Mouse (Mus musculus) testis, postnatal 14 days (tissue): ENCODE measurements around the gene Lmln.
A peak's percentile ranks its signal among the peaks of the same experiment; 100 is the strongest.
"Not testable (repeated sequence)": the region's sequence is repeated elsewhere in the genome, so short reads cannot be mapped to it uniquely, and the experiment has no call there.

Experiments
- DNase-seq: peaks from one replicate; pipeline ENCODE4 v3.0.0; 2021; ENCODE audit warnings: low spot score

Gene Lmln

DNA sequence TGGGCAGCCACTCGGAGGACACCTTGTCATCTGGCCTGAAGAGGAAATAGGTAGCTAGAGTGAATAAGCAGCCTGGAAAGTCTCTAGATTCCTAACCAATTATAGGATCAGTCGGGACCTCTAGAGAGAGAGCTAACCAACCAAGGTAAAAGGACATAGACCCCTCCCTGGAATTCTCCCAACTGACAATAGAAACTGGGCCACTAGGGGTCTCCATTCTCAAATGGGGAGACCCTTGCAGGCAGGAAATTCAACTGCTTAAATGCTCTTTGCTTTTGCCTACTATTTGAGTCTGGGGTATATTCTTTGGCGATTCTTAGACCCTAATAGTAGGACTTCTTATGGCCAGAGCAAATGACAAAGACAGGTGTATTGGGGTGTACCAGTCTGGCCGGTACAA, 72.8 kb downstream of the Lmln start:
- no peak for DNase-seq

DNA sequence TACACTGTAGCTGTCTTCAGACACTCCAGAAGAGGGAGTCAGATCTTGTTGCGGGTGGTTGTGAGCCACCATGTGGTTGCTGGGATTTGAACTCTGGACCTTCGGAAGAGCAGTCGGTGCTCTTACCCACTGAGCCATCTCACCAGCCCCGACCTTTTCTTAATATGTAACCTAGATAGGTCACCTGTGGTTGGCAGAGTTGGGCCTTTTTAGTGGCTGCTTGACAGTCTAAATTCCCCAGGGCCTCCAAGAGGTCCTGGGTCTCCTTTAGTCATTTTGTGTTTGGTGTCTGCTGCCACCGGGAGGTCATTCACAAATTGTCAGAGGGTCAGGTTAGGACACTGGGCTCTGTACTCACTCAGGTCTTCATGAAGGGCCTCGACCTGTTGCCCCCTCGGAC, 76.7 kb downstream of the Lmln start:
- not testable (repeated sequence) for DNase-seq

DNA sequence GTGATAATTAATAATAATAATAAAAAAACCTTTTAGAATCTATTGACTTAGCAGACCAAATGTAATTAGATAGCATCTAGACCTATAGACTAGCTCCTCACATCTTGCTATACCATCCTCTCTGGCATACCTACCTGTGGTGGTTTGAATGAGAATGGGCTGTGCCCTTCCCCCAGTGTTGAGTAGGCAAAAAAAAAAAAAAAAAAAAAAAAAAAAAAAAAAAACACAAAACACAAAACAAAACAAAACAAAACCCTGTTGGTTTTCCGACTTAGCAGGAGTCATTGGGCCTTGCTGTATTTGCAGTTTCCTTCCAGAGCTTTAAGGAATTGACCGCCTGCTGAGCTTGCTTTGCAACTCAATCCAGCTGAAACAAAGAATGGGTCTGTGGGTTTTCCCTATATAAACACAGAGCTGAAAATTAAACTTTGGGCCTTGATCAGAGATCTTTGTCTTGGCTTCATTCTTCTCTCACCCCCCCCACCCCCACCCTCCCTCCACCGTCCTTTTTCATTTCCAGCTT, 79.5 kb downstream of the Lmln start:
- DNase-seq, result no peak

DNA sequence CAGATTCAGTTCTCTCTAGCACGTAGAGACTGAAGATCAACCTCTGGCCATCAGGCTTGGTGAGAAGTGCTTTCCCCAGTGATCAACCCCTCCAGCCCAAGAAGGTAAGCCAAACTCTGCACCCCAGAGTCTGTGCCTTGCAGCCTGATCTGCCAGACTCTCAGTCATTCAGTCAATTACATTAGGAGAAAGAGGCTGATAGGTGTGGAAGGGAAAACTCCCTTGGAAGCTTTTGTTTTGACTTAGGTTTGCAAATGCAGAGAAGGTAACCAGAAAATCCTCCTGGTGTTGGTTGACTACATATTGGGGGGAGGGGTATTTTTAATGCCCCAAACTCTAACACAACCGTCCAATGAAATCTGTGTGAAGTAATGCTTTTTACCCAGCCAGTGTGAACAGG, 81.1 kb downstream of the Lmln start:
- no peak for DNase-seq

DNA sequence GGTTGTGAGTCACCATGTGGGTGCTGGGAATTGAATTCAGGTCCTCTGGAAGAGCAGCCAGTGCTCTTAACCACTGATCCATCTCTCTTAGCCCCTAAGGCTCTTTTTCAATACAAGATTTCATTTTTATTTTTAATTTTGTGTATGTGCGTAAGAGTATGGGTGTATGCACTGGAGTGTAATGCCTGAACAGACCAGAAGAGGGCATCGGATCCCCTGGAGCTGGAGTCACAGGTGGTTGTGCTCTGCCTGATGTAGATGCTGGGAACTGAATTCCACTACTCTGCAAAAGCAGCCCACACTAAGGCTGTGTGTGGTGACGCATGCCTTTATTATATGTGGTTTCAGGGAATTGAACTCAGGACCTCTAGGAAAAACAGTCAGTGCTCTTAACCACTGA, 83.9 kb downstream of the Lmln start:
- DNase-seq, result no peak

DNA sequence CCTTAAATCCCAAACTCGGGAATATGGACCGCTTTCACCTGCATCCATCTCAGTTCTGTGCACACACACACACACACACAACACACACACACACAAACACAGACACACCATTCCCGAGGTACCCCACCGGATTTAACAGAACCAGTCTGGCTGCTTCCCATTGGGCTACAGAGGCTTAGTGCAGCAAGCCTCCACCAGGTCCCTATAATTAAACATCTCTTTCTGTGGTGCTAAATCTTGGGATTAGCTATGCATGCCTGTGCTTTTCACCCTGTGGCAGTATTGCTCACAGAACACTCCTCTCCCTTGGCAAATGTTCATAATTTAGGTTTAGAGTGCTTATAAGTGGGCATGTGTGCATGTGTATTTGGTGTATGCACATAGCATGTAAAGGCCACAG, 85.8 kb downstream of the Lmln start:
- no peak for DNase-seq

DNA sequence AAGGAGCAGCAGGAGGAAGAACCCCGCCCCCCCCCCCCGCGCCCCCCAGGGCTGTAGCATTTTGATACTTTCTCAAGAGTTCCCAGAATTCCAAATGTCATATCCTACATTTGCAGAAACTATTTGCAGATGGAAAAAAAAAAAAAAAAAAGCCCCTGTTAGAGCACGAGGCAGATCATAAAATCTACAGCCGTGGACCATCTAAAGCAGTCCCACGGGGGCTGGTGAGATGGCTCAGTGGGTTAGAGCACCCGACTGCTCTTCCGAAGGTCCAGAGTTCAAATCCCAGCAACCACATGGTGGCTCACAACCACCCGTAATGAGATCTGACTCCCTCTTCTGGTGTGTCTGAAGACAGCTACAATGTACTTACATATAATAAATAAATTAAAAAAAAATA, 88.6 kb downstream of the Lmln start:
- DNase-seq, result not testable (repeated sequence)

DNA sequence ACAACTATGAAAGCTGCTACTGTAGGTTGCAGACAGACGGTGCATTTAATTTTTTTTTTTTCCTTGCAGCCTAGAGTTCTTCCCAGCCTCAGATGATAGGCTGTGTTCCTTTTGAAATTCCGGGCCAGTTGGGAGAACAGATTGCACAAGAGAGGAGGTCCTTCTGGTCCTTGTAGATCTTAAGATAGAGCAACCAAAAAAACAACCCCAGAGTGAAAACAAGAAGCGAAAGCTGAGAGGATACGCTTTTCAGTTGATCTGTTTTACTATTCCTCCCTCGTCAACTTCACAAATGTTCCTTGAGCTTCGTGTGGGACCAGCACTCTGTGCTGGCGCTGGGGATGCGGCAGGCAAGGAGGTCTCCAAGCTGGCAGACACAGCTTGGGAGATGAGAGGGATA, 89.2 kb downstream of the Lmln start:
- DNase-seq, result no peak

DNA sequence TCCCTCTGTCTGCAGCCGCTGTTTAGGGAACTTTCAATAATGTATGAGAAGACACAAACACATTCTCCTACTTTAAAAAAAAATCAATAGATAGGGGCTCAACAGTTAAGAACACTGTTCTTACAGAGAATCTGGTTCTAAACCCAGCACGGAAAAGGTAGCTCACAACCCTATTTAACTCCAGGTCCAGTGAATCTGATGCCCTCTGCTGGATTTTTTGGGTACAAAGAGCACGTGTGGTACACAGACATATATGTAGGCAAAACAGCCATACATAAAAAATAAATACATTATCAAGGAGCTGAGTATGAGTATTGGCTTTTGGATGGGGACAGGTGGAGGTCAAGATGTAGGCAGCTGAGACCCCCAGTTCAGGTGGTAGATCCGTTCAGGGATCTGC, 92.7 kb downstream of the Lmln start:
- no peak for DNase-seq

DNA sequence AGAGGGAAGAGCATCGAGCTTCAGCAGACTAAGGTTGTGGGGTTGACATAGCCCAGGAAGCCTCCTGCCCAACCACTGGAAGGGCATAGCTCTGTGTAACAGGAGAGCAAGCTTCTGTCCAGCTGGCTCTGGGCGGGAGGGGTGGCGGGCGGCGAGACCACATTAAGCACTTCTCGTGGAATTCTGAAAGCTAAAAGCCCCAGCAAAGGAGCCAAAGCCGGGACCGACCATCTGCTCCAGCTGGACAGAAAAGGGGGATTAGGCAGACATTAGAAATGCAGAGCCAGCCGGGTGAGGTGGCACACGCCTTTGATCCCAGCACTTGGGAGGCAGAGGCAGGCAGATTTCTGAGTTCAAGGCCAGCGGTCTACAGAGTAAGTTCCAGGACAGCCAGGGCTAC, 95.7 kb downstream of the Lmln start:
- DNase-seq, result no peak

DNA sequence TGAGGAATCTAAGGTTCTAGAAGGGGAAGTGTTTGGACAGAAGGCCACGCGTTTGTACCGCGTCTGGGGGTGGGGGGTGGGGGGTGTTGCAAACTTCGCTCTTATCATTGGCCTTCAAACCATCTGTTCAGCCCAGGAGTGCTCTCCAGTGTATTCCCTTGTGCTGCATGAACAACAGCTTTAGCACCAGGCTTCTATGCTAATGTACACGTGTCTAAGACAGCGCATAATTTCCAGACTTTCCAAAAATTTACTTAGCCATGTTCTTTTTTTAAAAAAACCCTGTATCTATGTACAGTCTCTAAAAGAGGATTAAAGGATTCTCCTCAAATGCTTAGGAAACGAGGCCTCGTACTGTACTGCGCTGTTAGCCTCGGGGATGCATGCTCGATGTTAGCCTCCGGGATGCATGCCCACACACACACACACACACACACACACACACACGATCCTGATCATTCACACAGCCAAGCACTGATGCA, 96.3 kb downstream of the Lmln start:
- no peak for DNase-seq

DNA sequence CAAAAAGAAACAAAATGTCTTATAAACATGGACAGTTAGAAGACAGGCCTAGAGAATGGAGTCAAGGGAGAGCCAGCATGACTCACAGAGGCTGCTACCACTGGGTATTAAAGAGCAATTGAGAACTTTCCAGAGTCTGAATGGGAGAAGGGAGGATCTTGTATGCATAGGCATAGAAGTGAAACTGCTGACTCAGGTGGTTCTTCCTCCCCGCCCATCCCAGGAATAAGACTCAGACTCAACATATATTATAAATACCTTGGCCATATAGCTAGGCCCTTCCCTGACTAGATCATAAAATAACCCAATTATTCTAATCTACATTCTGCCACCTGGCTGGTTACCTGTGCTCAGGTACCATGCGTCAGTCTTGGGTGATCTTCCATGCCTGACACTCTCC, 97.0 kb downstream of the Lmln start:
- no peak for DNase-seq

DNA sequence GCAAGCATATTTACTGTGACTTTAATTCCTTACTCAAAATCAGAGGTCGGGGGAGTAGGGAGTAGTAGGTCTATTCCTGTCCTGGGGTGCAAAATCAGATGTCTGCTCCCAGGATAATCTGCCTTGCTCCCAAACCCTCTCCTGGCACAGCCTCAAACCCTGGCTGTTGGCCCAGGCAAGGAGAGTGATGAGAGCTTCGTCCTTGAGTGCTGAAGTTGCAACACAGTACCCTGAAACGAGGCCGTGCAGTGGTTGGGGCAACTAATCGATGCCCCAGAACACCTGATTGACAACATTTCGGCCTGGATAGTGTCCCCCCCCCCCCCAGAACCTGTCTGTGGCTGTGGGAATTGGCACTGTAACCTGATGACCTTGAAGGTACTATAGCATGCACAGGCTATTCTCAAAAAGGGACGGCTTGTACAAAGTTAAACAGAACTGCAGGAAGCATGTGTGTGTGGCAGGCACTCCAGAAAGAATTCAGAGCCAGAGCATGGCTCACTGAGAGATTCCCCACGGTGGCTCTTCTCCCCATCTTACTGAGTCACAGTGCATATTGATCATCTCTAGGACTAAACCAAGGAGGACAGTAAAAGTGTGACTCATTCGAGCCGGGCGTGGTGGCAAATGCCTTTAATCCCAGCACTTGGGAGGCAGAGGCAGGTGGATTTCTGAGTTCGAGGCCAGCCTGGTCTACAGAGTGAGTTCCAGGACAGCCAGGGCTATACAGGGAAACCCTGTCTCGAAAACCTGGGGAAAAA, 101.2 kb downstream of the Lmln start:
- DNase-seq, result peak; percentile 72

DNA sequence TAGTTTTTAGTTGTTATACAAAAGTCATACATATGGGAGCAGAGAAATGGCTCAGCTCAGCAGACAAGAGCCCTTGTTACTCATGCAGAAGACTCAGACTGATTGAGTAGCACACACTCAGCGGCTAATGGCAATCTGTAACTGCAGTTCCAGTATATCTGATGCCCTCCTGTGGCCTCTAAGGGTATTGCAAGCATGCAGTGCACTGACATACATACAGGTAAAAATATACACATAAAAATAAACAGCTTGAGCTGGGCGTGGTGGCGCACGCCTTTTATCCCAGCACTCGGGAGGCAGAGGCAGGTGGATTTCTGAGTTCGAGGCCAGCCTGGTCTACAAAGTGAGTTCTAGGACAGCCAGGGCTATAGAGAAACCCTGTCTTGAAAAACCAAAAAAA, 104.0 kb downstream of the Lmln start:
- not testable (repeated sequence) for DNase-seq

DNA sequence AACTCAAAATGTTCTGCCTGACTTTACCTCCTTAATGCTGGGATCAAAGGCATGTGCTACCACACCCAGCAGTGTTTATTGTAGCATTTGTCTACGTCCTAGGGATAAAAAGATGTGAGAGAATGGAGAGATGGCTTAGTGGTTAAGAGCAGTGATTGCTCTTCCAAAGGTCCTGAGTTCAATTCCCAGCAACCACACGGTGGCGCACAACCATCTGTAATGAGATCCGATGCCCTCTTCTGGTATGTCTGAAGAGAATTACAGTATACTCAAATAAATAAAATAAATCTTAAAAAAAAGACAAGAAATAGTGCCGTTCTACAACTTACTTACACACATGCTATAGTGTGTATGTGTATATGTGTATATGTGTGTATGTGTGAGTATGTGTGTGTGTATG, 105.2 kb downstream of the Lmln start:
- no peak for DNase-seq

DNA sequence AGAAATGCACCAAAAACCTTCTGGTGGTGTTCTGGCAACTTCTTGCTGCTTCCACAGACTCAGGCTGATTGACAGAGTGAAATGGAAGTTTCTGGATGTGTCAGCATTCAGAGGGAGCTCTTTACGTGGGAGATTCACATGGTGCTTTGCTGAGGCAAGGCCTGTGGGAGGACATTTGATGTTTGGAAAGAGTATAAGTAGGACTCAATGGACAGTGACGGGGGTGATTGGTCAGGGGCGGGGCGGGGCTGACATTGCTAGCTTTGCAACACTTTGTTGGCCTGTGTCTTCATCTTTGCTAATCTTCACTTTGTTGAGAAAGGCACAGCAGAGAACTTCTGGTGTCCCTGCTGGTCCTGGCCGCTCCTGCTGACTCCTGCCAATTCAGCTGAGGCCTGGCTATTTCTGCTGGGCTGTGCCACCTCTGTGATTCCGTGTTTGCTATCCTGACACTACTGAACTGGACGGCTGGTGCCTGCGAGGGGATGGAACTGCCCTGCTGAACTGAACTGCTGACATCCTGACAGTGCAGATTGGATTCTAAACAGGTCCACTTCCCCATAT, 107.2 kb downstream of the Lmln start:
- no peak for DNase-seq

DNA sequence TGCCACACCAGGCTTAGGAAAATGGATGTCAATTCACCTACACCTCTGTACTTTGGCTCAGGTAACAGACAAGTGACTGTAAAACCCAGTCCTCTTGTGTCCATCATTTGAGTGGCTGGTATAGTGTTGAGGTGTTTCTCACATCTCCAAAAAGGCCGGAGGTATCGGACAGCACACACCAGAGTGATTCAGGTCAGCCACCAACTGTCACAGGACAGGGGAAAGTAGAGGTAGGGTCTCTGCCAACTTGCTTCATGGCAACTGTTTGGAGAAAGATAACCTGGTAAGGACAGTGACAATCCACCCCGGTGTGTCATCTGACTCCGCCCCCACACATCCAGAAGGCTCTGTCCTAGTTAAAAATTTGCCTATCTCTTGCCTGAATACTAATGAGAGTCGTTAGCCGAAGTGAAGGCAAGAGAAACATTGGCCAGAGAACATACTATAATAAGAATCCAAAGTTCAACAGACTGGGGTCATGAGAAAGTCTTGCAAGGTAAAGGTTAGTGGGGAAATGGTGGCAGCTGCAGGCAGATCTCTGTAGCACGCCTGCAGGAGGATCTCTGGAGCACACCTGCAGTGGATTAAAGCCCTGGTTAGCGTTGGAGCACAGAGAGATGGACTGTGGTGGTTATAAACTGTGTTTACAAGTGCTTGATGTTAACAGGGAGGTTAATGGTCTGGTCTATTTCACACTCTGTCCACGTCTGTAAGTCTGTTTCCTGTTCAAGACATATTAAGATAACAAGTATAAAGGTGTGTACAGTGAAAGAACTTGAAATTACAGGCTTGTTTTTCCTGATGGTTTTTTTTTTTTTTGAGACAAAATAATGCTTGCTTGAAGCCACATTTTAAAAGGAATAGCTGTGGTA, 108.6 kb downstream of the Lmln start:
- no peak for DNase-seq

DNA sequence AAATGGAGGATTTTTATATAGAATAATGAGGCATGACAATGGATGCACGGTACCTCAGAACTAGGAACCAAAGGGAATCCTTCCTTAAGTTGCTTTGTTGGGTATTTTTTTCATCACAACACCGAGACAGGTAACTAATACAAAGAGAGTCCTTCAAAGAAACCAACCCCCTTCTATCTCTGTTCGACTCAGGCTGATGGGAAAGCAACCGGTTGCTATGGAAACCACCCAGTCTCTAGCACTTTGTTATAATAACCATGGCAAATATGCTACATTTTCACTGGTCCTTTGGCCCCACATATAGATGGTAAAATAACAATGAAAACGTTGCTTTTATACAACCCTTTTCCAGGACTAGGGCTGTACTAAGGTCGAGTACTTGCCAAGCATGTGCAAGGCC, 109.5 kb downstream of the Lmln start:
- no peak for DNase-seq

DNA sequence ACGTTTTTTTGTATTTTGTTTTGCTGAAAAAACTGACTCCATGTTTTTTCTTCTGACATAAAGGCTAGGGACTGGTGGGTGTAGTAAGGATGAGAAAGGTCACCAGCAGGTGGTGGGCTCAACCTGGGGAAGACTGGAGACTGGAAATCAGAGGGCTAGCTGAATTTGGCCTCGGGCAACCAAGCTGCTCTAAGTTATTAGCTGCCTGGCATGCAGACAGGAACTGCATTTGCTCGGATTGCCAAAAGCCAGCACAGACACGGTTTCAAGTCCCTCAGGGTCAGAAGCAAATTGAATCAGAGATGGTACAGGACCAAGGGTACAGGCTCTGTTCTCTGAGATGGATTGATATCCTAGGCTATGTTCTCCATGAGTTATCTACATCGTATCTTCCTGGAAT, 110.8 kb downstream of the Lmln start:
- DNase-seq, result no peak

DNA sequence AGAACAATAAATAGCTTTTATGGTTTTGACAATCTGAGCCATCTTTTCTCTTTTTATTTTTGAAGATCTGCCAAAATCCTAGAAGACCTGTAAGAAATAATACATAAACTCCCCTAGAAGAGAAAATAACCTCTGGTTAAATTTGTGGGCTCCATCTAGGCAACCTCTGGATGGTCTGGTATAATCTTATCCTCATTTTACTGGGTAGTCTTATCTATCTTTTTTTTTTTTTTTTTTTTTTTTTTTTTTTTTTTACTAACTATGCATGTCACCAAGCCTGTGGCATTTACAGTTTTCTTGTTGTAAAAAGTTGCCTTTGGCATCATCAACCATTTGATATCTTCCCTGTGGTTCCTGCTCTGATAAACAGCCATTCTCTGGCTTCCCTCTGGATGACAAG, 112.4 kb downstream of the Lmln start:
- DNase-seq, result no peak

DNA sequence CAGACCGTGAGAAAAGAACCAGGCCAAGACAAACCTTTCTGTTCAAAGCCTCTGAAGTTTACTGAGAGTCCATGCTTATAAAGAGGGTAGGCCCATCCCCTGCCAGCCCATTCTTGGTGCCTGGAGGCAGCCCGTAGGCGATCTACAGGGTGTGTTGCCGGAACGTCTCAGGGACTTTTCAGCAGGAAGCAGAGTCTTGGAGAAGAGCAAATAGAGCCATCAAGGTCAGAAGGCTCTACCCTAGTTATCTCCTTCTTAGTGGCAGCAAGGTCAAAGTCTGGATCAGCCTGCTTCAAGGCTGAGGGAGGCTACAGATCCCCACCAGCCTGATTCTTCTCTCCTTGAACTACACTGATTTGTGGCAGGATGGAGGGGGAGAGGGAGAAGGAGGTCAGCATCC, 114.5 kb downstream of the Lmln start:
- DNase-seq, result not testable (repeated sequence)
